ENCODE assay signal across 19 mouse cellular contexts in the genomic region with DNA sequence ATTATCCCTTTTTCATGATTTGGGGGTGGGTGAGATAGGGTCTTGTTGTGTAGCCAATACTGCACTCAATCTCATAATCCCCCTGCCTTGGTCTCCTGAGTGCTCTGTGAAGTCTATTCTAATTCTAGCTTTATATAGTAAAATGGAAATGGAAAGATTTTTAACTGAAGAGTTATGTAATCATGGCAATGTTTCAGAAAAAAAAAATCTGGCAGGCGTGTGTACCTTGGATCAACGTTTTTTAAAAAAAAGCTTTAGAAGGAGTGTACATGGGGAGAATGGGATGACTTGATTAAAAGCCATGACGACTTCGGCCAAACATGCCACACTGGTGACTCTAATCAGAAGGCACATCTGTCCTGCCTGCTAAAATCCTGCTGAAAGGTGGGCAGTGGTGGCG.
DNase-seq lines count a peak whose midpoint lies in the region; ATAC-seq lines count a peak whose summit lies in the region.
"Had no signal": no experiment of that assay in that cellular context is flagged by ENCODE, and none has a peak within 500 bp of the region (broad histone marks: within the 10 kb centered on the region; RNA-seq: fewer than 3 reads in every experiment).

No protein-coding gene starts in this region.

- ATAC-seq in frontal cortex, adult (ENCODE audit: low TSS enrichment), result peak; percentile 65; the same call in 1 of the 2 replicates
- ATAC-seq: activated CD4-positive, CD25-positive, alpha-beta regulatory T cell, adult 4 months; forebrain, embryonic 14.5 days; forebrain, embryonic 16.5 days; Patski had no signal

- DNase-seq in frontal cortex, postnatal 10 days (ENCODE audit: low spot score in 2 of 2), result no peak
- peak; percentile 44 for DNase-seq in brain, adult 2 months (ENCODE audit: low read depth, low spot score)
- peak; percentile 58 for DNase-seq in telencephalon, adult 2 months (ENCODE audit: low read depth, low spot score)
- no peak for DNase-seq in lung, postnatal 25 days (ENCODE audit: low spot score)
- DNase-seq: adrenal gland, adult 8-10 months; adrenal gland, postnatal 14 days; adrenal gland, postnatal 36 days; cerebellum, adult 11 months; cerebellum, adult 18-20 months; cerebellum, adult 8-10 months; cerebellum, adult 9-11 months; cerebellum, postnatal 14 days; cerebellum, postnatal 36 days; embryo, embryonic 11 days had no signal

Comparison
In these comparisons a context has a peak if more than half of its experiments do, and no peak if none do; other contexts are left out.
1. DNase-seq: peak in brain, adult 2 months (single experiment) and telencephalon, adult 2 months (single experiment); none in frontal cortex, postnatal 10 days (0 of 2) and lung, postnatal 25 days (single experiment).